Mouse (Mus musculus) liver, postnatal 0 days (tissue): ENCODE measurements around the gene Ntm.

Experiments used
- CTCF ChIP-seq: sonication (generic); IDR thresholded peaks from 2 replicates; pipeline ENCODE4 v1.5.1; 2016; ENCODE audit warnings: antibody characterized with exemption, low read depth
- EP300 ChIP-seq: IDR thresholded peaks from 2 replicates; pipeline ENCODE4 v1.6.1; 2016; ENCODE audit warnings: antibody characterized with exemption, low read depth, mild to moderate bottlenecking

DNA sequence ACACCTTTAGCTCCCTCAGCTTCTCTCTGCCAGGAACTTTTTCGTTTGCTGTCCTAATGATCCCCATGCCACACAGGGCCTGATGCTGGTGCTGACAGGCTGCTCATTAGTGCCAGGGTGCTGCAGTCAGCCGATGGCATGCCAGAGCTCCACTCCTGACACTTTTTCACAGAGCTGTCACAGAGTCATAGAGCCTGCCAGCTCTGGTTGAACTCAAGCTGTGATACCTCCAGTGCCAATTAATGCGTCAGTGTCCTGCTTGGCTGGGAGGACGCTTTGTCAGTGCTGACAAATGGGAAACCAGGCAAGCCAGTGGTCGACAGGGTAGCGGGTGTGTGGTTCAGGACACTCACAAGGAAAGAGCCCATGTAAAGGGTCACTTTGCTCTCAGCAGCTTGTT is 858.9 kb downstream of the Ntm start:
- no peak for TF ChIP-seq CTCF
- no peak for TF ChIP-seq EP300
